Comparison of ENCODE assay signal across 24 mouse cellular contexts in the genomic region with DNA sequence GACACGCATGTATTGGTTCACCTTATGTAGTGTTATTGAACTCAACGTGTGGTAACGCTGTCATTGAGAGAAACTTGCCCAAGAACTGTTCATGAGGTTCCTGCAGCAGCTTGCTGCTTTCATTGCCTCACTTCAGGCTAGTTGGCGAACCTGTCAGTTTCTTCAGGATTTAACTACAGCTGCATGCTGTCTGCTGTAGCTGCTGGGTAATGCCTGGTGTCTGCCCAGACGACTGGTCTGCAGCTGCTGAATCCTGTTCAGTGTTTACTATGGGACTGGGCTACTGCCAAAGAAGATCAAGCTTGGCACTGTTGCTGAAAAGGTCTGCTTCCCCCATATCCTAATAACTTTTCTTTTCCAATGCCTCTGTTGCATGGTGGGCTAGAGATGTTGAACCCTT. TPM values are rescaled to one million over a fixed set of nuclear protein-coding genes. Genes with fewer than 3 reads are reported as not detected.
DNase-seq lines count a peak whose midpoint lies in the region; ATAC-seq and TF ChIP-seq lines count a peak whose summit lies in the region.
"Had no signal": no experiment of that assay in that cellular context is flagged by ENCODE, and none has a peak within 500 bp of the region (broad histone marks: within the 10 kb centered on the region; RNA-seq: fewer than 3 reads in every experiment).

No protein-coding gene starts in this region.

- no peak for DNase-seq in forebrain, embryonic 11.5 days (ENCODE audit: low spot score)
- DNase-seq in limb, embryonic 14.5 days (ENCODE audit: low spot score): peak; percentile 13
- no peak for DNase-seq in limb, embryonic 10.5 days (ENCODE audit: low spot score)
- DNase-seq in lung, postnatal 0 days (ENCODE audit: low spot score): peak; percentile 16
- DNase-seq in lung, adult 2 months: no peak
- DNase-seq in retina, postnatal 1 day: peak; percentile 34
- DNase-seq in retina, embryonic 14.5 days (ENCODE audit: low spot score): no peak
- DNase-seq: adrenal gland, postnatal 14 days; cerebellum, adult 18-20 months; cerebellum, adult 9-11 months; cerebellum, postnatal 36 days; gastrocnemius, postnatal 10 days; heart, adult 18-20 months; heart, postnatal 10 days; heart, postnatal 4 days had no signal

- ATAC-seq in forebrain, embryonic 16.5 days: peak; percentile 69
- no peak for ATAC-seq in forebrain, embryonic 11.5 days (replicated peaks; ENCODE audit: low FRiP score)
- ATAC-seq in limb, embryonic 14.5 days (ENCODE audit: low FRiP score, low read depth): no peak
- no peak for ATAC-seq in lung, postnatal 0 days
- ATAC-seq: activated CD4-positive, CD25-positive, alpha-beta regulatory T cell, adult 4 months; Patski had no signal

- no peak overlapping the region for H3K4me3 ChIP-seq in forebrain, embryonic 16.5 days (replicated peaks; ENCODE audit: low read length)
- no peak overlapping the region for H3K4me3 ChIP-seq in forebrain, embryonic 11.5 days (ENCODE audit: low read depth, low read length)
- no peak overlapping the region for H3K4me3 ChIP-seq in limb, embryonic 14.5 days (replicated peaks; ENCODE audit: low read length)
- H3K4me3 ChIP-seq in limb, embryonic 10.5 days: no peak overlapping the region
- no peak overlapping the region for H3K4me3 ChIP-seq in lung, postnatal 0 days (ENCODE audit: low read depth, low read length)
- H3K4me3 ChIP-seq in lung, adult 2 months (replicated peaks; ENCODE audit: extremely low read depth, low read depth, low read length): no peak overlapping the region
- H3K4me3 ChIP-seq: embryonic facial prominence, embryonic 15.5 days; erythroblast, embryonic 14.5 days; forebrain, embryonic 10.5 days; heart, embryonic 10.5 days; hindbrain, embryonic 12.5 days had no signal

- TF ChIP-seq EP300 in lung, postnatal 0 days (IDR thresholded peaks at IDR 0.05): no peak

- TF ChIP-seq POLR2A in limb, embryonic 14.5 days (IDR thresholded peaks at IDR 0.05; ENCODE audit: borderline replicate concordance, extremely low read depth, insufficient read depth, insufficient read length): no peak
- TF ChIP-seq POLR2A in lung, adult 2 months (IDR thresholded peaks at IDR 0.05; ENCODE audit: borderline replicate concordance, extremely low read depth, low read depth, low read length): no peak

- TF ChIP-seq CTCF in lung, postnatal 0 days (IDR thresholded peaks at IDR 0.05): no peak
- no peak for TF ChIP-seq CTCF in lung, adult 2 months (IDR thresholded peaks at IDR 0.05; ENCODE audit: insufficient read depth, low read length)

- no peaks in the 10 kb centered on the region for H3K9me3 ChIP-seq in forebrain, embryonic 16.5 days (ENCODE audit: control insufficient read depth, low read length)
- H3K9me3 ChIP-seq in forebrain, embryonic 11.5 days (ENCODE audit: control insufficient read depth, low read length): no peaks in the 10 kb centered on the region
- no peaks in the 10 kb centered on the region for H3K9me3 ChIP-seq in limb, embryonic 14.5 days (ENCODE audit: control insufficient read depth, low read length)
- H3K9me3 ChIP-seq in limb, embryonic 10.5 days (replicated peaks): no peaks in the 10 kb centered on the region
- no peaks in the 10 kb centered on the region for H3K9me3 ChIP-seq in lung, postnatal 0 days (ENCODE audit: low read length)
- H3K9me3 ChIP-seq: embryonic facial prominence, embryonic 15.5 days; forebrain, embryonic 10.5 days; heart, embryonic 10.5 days; hindbrain, embryonic 12.5 days had no signal

- H3K9ac ChIP-seq in forebrain, embryonic 16.5 days (replicated peaks; ENCODE audit: low read depth, low read length): no peak overlapping the region
- H3K9ac ChIP-seq in forebrain, embryonic 11.5 days (ENCODE audit: low read length): no peak overlapping the region
- no peak overlapping the region for H3K9ac ChIP-seq in limb, embryonic 14.5 days (ENCODE audit: low read depth, low read length, severe bottlenecking)
- H3K9ac ChIP-seq in lung, postnatal 0 days (replicated peaks; ENCODE audit: low read depth): no peak overlapping the region
- H3K9ac ChIP-seq: embryonic facial prominence, embryonic 15.5 days; hindbrain, embryonic 12.5 days had no signal

- H3K4me2 ChIP-seq in forebrain, embryonic 16.5 days (ENCODE audit: low read length): no peak overlapping the region
- no peak overlapping the region for H3K4me2 ChIP-seq in forebrain, embryonic 11.5 days (ENCODE audit: low read depth, low read length, severe bottlenecking)
- H3K4me2 ChIP-seq in limb, embryonic 14.5 days (replicated peaks; ENCODE audit: low read depth, low read length, severe bottlenecking): no peak overlapping the region
- no peak overlapping the region for H3K4me2 ChIP-seq in lung, postnatal 0 days (replicated peaks; ENCODE audit: low read depth, low read length)
- H3K4me2 ChIP-seq: embryonic facial prominence, embryonic 15.5 days; hindbrain, embryonic 12.5 days had no signal

- H3K4me1 ChIP-seq in forebrain, embryonic 16.5 days (replicated peaks; ENCODE audit: control insufficient read depth, insufficient read depth, low read length): no peaks in the 10 kb centered on the region
- no peaks in the 10 kb centered on the region for H3K4me1 ChIP-seq in forebrain, embryonic 11.5 days (replicated peaks; ENCODE audit: control insufficient read depth, insufficient read depth, low read length)
- H3K4me1 ChIP-seq in limb, embryonic 14.5 days (ENCODE audit: control insufficient read depth, insufficient read depth, low read length): no peaks in the 10 kb centered on the region
- H3K4me1 ChIP-seq in limb, embryonic 10.5 days: no peaks in the 10 kb centered on the region
- H3K4me1 ChIP-seq in lung, postnatal 0 days (ENCODE audit: insufficient read depth, low read depth, low read length): no peaks in the 10 kb centered on the region
- no peaks in the 10 kb centered on the region for H3K4me1 ChIP-seq in lung, adult 2 months (ENCODE audit: control insufficient read depth, insufficient read depth, low read length)
- H3K4me1 ChIP-seq: embryonic facial prominence, embryonic 15.5 days; forebrain, embryonic 10.5 days; heart, embryonic 10.5 days; hindbrain, embryonic 12.5 days had no signal

- H3K27me3 ChIP-seq in forebrain, embryonic 16.5 days (replicated peaks; ENCODE audit: control insufficient read depth, insufficient read depth, low read length): no peaks in the 10 kb centered on the region
- no peaks in the 10 kb centered on the region for H3K27me3 ChIP-seq in forebrain, embryonic 11.5 days (ENCODE audit: control insufficient read depth, insufficient read depth, low read length)
- no peaks in the 10 kb centered on the region for H3K27me3 ChIP-seq in limb, embryonic 14.5 days (ENCODE audit: control insufficient read depth, insufficient read depth, low read length)
- H3K27me3 ChIP-seq in limb, embryonic 10.5 days (ENCODE audit: low read depth, poor library complexity, severe bottlenecking): no peaks in the 10 kb centered on the region
- no peaks in the 10 kb centered on the region for H3K27me3 ChIP-seq in lung, postnatal 0 days (replicated peaks; ENCODE audit: insufficient read depth, low read length)
- H3K27me3 ChIP-seq: CH12.LX; embryonic facial prominence, embryonic 15.5 days; hindbrain, embryonic 12.5 days; Patski had no signal

- H3K27ac ChIP-seq in forebrain, embryonic 16.5 days (ENCODE audit: low read length): no peak overlapping the region
- H3K27ac ChIP-seq in forebrain, embryonic 11.5 days (ENCODE audit: low read depth, low read length): no peak overlapping the region
- H3K27ac ChIP-seq in limb, embryonic 14.5 days (replicated peaks; ENCODE audit: low read depth, low read length): no peak overlapping the region
- no peak overlapping the region for H3K27ac ChIP-seq in limb, embryonic 10.5 days
- H3K27ac ChIP-seq in lung, postnatal 0 days (ENCODE audit: low read length): no peak overlapping the region
- H3K27ac ChIP-seq: embryonic facial prominence, embryonic 15.5 days; forebrain, embryonic 10.5 days; heart, embryonic 10.5 days; hindbrain, embryonic 12.5 days had no signal

- no peaks in the 10 kb centered on the region for H3K36me3 ChIP-seq in forebrain, embryonic 16.5 days (ENCODE audit: control insufficient read depth, insufficient read depth)
- H3K36me3 ChIP-seq in forebrain, embryonic 11.5 days (ENCODE audit: control insufficient read depth, insufficient read depth, low read length): no peaks in the 10 kb centered on the region
- no peaks in the 10 kb centered on the region for H3K36me3 ChIP-seq in limb, embryonic 14.5 days (ENCODE audit: control insufficient read depth, insufficient read depth, low read length)
- no peaks in the 10 kb centered on the region for H3K36me3 ChIP-seq in limb, embryonic 10.5 days
- H3K36me3 ChIP-seq in lung, postnatal 0 days (ENCODE audit: insufficient read depth, low read length): no peaks in the 10 kb centered on the region
- H3K36me3 ChIP-seq: embryonic facial prominence, embryonic 15.5 days; forebrain, embryonic 10.5 days; heart, embryonic 10.5 days; hindbrain, embryonic 12.5 days had no signal

- WGBS in forebrain, embryonic 16.5 days: 57% methylated on average over 5 of the region's 5 CpGs
- 73% methylated on average over 5 of the region's 5 CpGs for WGBS in forebrain, embryonic 11.5 days
- WGBS in limb, embryonic 14.5 days: 52% methylated on average over 5 of the region's 5 CpGs
- 67% methylated on average over 5 of the region's 5 CpGs for WGBS in limb, embryonic 10.5 days
- 42% methylated on average over 5 of the region's 5 CpGs for WGBS in lung, postnatal 0 days
- 48% methylated on average over 5 of the region's 5 CpGs for WGBS in lung, adult 2 months

RNA-seq across cellular contexts. Expression of gene Grm7, which starts 23.1 kb away (rescaled TPM):
- polyA plus RNA-seq in forebrain, embryonic 16.5 days (2015; fragmentation: Nextera tagmentation; extraction: Ambion mirVana): 9.4 and 17.3 TPM in 2 replicates
- 0.79 and 1.0 TPM in 2 replicates for polyA plus RNA-seq in forebrain, embryonic 11.5 days (2014; fragmentation: Nextera tagmentation; extraction: Ambion mirVana)
- polyA plus RNA-seq in limb, embryonic 14.5 days (2012; rRNA removed): 2.4 and 2.9 TPM in 2 replicates
- polyA plus RNA-seq in limb, embryonic 14.5 days (2014; fragmentation: Nextera tagmentation; extraction: Ambion mirVana): 3.2 and 3.5 TPM in 2 replicates
- polyA plus RNA-seq in limb, embryonic 10.5 days (2016; fragmentation: Nextera tagmentation; extraction: Ambion mirVana): 0.09 TPM in 1 of 2 replicates, not detected in the other
- 0.04 TPM in 1 of 2 replicates, not detected in the other for polyA plus RNA-seq in lung, postnatal 0 days (2015; fragmentation: Nextera tagmentation; extraction: Ambion mirVana)
- polyA plus RNA-seq in lung, adult 2 months (2012; rRNA removed): 0.02 TPM in 1 of 2 replicates, not detected in the other
- polyA plus RNA-seq: activated CD4-positive, CD25-positive, alpha-beta regulatory T cell, adult 4 months; Patski had no signal

Comparison
In these comparisons a context has a peak if more than half of its experiments do, and no peak if none do; other contexts are left out.
1. DNase-seq: peak in limb, embryonic 14.5 days (single experiment), lung, postnatal 0 days (single experiment) and retina, postnatal 1 day (single experiment); none in forebrain, embryonic 11.5 days (single experiment), limb, embryonic 10.5 days (single experiment), lung, adult 2 months (single experiment) and retina, embryonic 14.5 days (single experiment).